Mouse (Mus musculus) ES-E14 (cell line): ENCODE results near the gene Ypel2.
"Not testable (repeated sequence)": the region's sequence is repeated elsewhere in the genome, so short reads cannot be mapped to it uniquely, and the experiment has no call there.

Experiments
- CHD2 ChIP-seq: IDR thresholded peaks from 2 replicates; pipeline ENCODE4 v1.6.1; 2014; ENCODE audit warnings: mild to moderate bottlenecking, low read depth, low read length, inconsistent platforms
- HCFC1 ChIP-seq: IDR thresholded peaks from 2 replicates; pipeline ENCODE4 v1.6.1; 2012; ENCODE audit warnings: low read length, inconsistent platforms, borderline replicate concordance; ENCODE audit not compliant: insufficient read depth
- MAFK ChIP-seq: IDR thresholded peaks from 2 replicates; pipeline ENCODE4 v1.6.1; 2014; ENCODE audit warnings: mild to moderate bottlenecking, low read depth, low read length, inconsistent platforms; ENCODE audit not compliant: insufficient read depth
- ZC3H11A ChIP-seq: IDR thresholded peaks from 2 replicates; pipeline ENCODE4 v1.6.1; 2012; ENCODE audit warnings: low read depth, mild to moderate bottlenecking, inconsistent platforms, low read length, borderline replicate concordance
- ZNF384 ChIP-seq: IDR thresholded peaks from 2 replicates; pipeline ENCODE4 v1.6.1; 2012; ENCODE audit warnings: low read depth, low read length, inconsistent platforms

DNA sequence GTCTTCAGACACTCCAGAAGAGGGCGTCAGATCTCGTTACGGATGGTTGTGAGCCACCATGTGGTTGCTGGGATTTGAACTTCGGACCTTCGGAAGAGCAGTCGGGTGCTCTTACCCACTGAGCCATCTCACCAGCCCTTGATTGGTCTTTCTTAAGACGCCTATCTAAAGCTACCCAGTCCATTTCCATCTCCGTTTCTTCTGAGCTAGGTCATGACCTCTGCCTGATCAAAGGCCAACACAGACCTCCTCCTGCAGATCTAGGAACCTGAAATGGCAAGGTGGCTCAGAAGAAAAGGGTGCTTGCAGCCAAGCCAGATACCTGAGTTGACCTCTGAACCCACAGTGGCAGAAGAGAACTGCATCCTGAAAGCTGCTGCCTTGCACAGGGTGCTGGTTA, 29.7 kb upstream of the Ypel2 start:
- not testable (repeated sequence) for TF ChIP-seq ZNF384, MAFK, CHD2, HCFC1, ZC3H11A
